Mouse (Mus musculus): ENCODE measurements around the gene Xxylt1. TPM values are rescaled to one million over a fixed set of nuclear protein-coding genes. Genes with fewer than 3 reads are reported as not detected.
A peak's percentile ranks its signal among the peaks of the same experiment; 100 is the strongest.

The Xxylt1 gene
- polyA plus RNA-seq, 1 experiment from 2014 or later = 13.4 TPM

GRCm38 (mm10) chr16:30960266-30960665, 121.0 kb downstream of the Xxylt1 start:
- DNase-seq (ENCODE audit: low spot score) (no peak), ATAC-seq (ENCODE audit: insufficient read depth, low FRiP score, low TSS enrichment) (no peak)
- Histone ChIP-seq H3K9ac (ENCODE audit: low read length) (no peak overlapping the region), H3K4me2 (ENCODE audit: low read depth) (no peak overlapping the region), H3K36me3 (ENCODE audit: control insufficient read depth, insufficient read depth, low read length) (no peaks in the 10 kb centered on the region), H3K27ac (ENCODE audit: low read depth, low read length) (no peak overlapping the region), H3K9me3 (ENCODE audit: control insufficient read depth, low read length) (no peaks in the 10 kb centered on the region), H3K4me1 (ENCODE audit: control insufficient read depth, insufficient read depth, low read length) (no peaks in the 10 kb centered on the region), H3K27me3 (ENCODE audit: control insufficient read depth, insufficient read depth, low read length) (no peaks in the 10 kb centered on the region), H3K4me3 (ENCODE audit: low read depth, low read length) (no peak overlapping the region)
- 86% methylated on average over 4 of the region's 4 CpGs for WGBS

DNA sequence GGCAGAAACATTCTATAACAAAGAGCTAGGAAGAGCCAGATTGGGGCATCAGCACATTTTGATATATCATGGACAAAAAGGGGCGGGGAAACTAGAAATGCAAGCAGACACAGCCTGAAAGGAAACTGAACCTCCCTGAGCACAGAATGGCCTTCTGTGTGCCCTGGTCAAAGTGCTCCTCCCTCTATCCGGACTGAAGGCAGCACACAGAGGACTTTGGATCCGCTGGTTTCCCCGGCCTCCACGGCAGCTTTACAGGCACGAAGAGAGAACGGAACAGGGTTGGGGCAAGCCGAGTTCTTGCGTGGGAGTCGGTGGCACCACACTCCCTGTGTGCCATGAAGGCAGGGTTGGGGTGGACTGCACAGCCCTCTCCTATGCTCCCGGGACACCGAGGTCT, 121.5 kb downstream of the Xxylt1 start:
- Histone ChIP-seq H3K4me3 (ENCODE audit: low read depth, low read length) (no peak overlapping the region), H3K4me2 (ENCODE audit: low read depth) (no peak overlapping the region), H3K27ac (ENCODE audit: low read depth, low read length) (no peak overlapping the region), H3K36me3 (ENCODE audit: control insufficient read depth, insufficient read depth, low read length) (no peaks in the 10 kb centered on the region), H3K9me3 (ENCODE audit: control insufficient read depth, low read length) (no peaks in the 10 kb centered on the region), H3K9ac (ENCODE audit: low read length) (0 out of 2 replicates have a peak overlapping the region, but pooled peaks have one; percentile 10), H3K27me3 (ENCODE audit: control insufficient read depth, insufficient read depth, low read length) (no peaks in the 10 kb centered on the region), H3K4me1 (ENCODE audit: control insufficient read depth, insufficient read depth, low read length) (no peaks in the 10 kb centered on the region)
- no peak for ATAC-seq (ENCODE audit: insufficient read depth, low FRiP score, low TSS enrichment)
- 89% methylated on average over 12 of the region's 12 CpGs for WGBS
- no peak for DNase-seq (ENCODE audit: low spot score)

DNA sequence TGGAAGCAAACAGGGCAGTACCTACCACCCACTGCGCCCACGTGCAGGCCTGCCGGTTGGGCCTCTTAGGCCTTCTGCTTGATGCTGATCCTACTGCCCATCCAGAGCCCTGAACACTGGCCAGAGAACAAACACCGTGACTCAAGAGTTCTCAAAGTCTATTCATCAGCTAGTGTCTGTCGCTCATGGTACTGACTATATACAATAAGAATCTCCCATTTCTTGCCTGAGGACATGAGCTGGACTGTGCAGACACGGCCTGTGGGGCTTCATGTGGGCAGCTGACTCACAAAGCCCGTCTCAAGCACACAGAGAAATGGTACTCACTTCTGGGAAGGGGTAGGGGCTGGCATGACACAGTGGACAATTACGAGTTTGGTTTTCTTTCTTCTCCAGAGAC, 125.1 kb downstream of the Xxylt1 start:
- H3K4me1 ChIP-seq (ENCODE audit: control insufficient read depth, insufficient read depth, low read length) = no peaks in the 10 kb centered on the region
- WGBS = 88% methylated on average over 8 of the region's 8 CpGs
- no peak for ATAC-seq (ENCODE audit: insufficient read depth, low FRiP score, low TSS enrichment)

GRCm38 (mm10) chr16:30948636-30949035, 132.6 kb downstream of the Xxylt1 start:
- Histone ChIP-seq H3K27ac (ENCODE audit: low read depth, low read length) (no peak overlapping the region), H3K4me1 (ENCODE audit: control insufficient read depth, insufficient read depth, low read length) (no peaks in the 10 kb centered on the region), H3K36me3 (ENCODE audit: control insufficient read depth, insufficient read depth, low read length) (no peaks in the 10 kb centered on the region), H3K9ac (ENCODE audit: low read length) (no peak overlapping the region), H3K9me3 (ENCODE audit: control insufficient read depth, low read length) (no peaks in the 10 kb centered on the region), H3K27me3 (ENCODE audit: control insufficient read depth, insufficient read depth, low read length) (no peaks in the 10 kb centered on the region), H3K4me2 (ENCODE audit: low read depth) (no peak overlapping the region), H3K4me3 (ENCODE audit: low read depth, low read length) (no peak overlapping the region)
- DNase-seq (ENCODE audit: low spot score) = no peak
- ATAC-seq (ENCODE audit: insufficient read depth, low FRiP score, low TSS enrichment) = no peak
- WGBS = 72% methylated on average over 1 of the region's 1 CpGs

More for the DNA sequence above, 125.1 kb downstream of the Xxylt1 start:
- no peaks in the 10 kb centered on the region for H3K9me3 ChIP-seq (ENCODE audit: control insufficient read depth, low read length)
- H3K9ac ChIP-seq (ENCODE audit: low read length) = no peak overlapping the region
- no peak for DNase-seq (ENCODE audit: low spot score)
- no peaks in the 10 kb centered on the region for H3K27me3 ChIP-seq (ENCODE audit: control insufficient read depth, insufficient read depth, low read length)
- no peak overlapping the region for H3K27ac ChIP-seq (ENCODE audit: low read depth, low read length)
- no peak overlapping the region for H3K4me2 ChIP-seq (ENCODE audit: low read depth)
- no peaks in the 10 kb centered on the region for H3K36me3 ChIP-seq (ENCODE audit: control insufficient read depth, insufficient read depth, low read length)
- no peak overlapping the region for H3K4me3 ChIP-seq (ENCODE audit: low read depth, low read length)

- no peaks in the 10 kb centered on the region for H3K4me1 ChIP-seq (ENCODE audit: control insufficient read depth, insufficient read depth, low read length)
- no peaks in the 10 kb centered on the region for H3K27me3 ChIP-seq (ENCODE audit: control insufficient read depth, insufficient read depth, low read length)
- H3K4me2 ChIP-seq (ENCODE audit: low read depth) = no peak overlapping the region
- ATAC-seq (ENCODE audit: insufficient read depth, low FRiP score, low TSS enrichment) (no peak), DNase-seq (ENCODE audit: low spot score) (no peak)
- H3K9ac ChIP-seq (ENCODE audit: low read length) = no peak overlapping the region
- WGBS = 94% methylated on average over 4 of the region's 4 CpGs
- no peak overlapping the region for H3K27ac ChIP-seq (ENCODE audit: low read depth, low read length)
- no peaks in the 10 kb centered on the region for H3K9me3 ChIP-seq (ENCODE audit: control insufficient read depth, low read length)
- H3K36me3 ChIP-seq (ENCODE audit: control insufficient read depth, insufficient read depth, low read length) = no peaks in the 10 kb centered on the region
- no peak overlapping the region for H3K4me3 ChIP-seq (ENCODE audit: low read depth, low read length)
These were observed 133.0 kb downstream of the Xxylt1 start for GRCm38 (mm10) chr16:30948216-30948615.

DNA sequence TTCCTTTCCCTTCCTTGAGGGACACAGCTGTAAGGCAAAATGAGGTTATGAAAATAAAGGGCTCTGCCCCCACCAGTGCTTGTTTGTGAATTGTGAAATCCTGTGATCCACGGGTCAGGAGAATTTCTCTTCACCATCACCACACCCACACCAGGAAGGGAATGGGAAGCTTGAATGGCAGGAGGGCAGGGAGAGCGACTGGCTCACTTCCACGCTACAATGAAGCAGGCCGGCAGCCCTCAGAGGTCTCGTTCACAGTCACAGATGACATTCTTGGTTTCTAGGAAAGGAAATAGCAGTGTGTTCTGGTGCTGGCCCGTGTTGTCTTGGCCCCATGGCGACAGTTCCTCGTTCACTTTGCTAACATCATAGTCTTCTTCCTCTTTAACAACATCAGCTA, 136.3 kb downstream of the Xxylt1 start:
- ATAC-seq (ENCODE audit: insufficient read depth, low FRiP score, low TSS enrichment) = no peak
- Histone ChIP-seq H3K9ac (ENCODE audit: low read length) (no peak overlapping the region), H3K9me3 (ENCODE audit: control insufficient read depth, low read length) (no peaks in the 10 kb centered on the region), H3K4me2 (ENCODE audit: low read depth) (no peak overlapping the region), H3K36me3 (ENCODE audit: control insufficient read depth, insufficient read depth, low read length) (no peaks in the 10 kb centered on the region), H3K27me3 (ENCODE audit: control insufficient read depth, insufficient read depth, low read length) (no peaks in the 10 kb centered on the region), H3K4me3 (ENCODE audit: low read depth, low read length) (no peak overlapping the region), H3K4me1 (ENCODE audit: control insufficient read depth, insufficient read depth, low read length) (no peaks in the 10 kb centered on the region), H3K27ac (ENCODE audit: low read depth, low read length) (no peak overlapping the region)
- DNase-seq (ENCODE audit: low spot score) = no peak
- WGBS = 84% methylated on average over 8 of the region's 8 CpGs

GRCm38 (mm10) chr16:30943919-30944318, 137.3 kb downstream of the Xxylt1 start:
- Histone ChIP-seq H3K4me3 (ENCODE audit: low read depth, low read length) (no peak overlapping the region), H3K27ac (ENCODE audit: low read depth, low read length) (no peak overlapping the region), H3K9ac (ENCODE audit: low read length) (no peak overlapping the region), H3K9me3 (ENCODE audit: control insufficient read depth, low read length) (no peaks in the 10 kb centered on the region), H3K36me3 (ENCODE audit: control insufficient read depth, insufficient read depth, low read length) (no peaks in the 10 kb centered on the region), H3K27me3 (ENCODE audit: control insufficient read depth, insufficient read depth, low read length) (no peaks in the 10 kb centered on the region), H3K4me1 (ENCODE audit: control insufficient read depth, insufficient read depth, low read length) (no peaks in the 10 kb centered on the region), H3K4me2 (ENCODE audit: low read depth) (no peak overlapping the region)
- no peak for DNase-seq (ENCODE audit: low spot score)
- WGBS = 84% methylated on average over 4 of the region's 4 CpGs
- ATAC-seq (ENCODE audit: insufficient read depth, low FRiP score, low TSS enrichment) = no peak

DNA sequence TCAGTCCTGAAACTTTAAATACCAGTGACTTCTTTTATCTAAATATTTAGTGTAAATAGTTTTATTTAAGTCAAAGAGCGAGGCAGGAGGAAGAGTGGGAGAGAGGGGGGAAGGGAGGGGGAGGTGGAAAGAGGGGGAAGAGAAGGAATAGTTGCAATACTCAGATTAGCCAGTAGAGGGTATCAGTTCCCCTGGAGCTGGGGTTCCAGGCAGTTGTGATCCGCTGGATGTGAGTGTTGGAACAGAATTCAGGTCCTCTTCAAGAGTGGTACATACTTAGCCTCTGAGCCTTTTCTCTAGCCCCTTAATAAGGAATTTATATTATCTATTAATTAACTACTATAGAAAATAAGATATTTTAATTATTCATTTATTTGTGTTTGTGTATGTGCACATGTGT, 140.5 kb downstream of the Xxylt1 start:
- H3K27me3 ChIP-seq (ENCODE audit: control insufficient read depth, insufficient read depth, low read length) = no peaks in the 10 kb centered on the region
- no peak overlapping the region for H3K4me3 ChIP-seq (ENCODE audit: low read depth, low read length)
- H3K36me3 ChIP-seq (ENCODE audit: control insufficient read depth, insufficient read depth, low read length) = no peaks in the 10 kb centered on the region
- H3K4me2 ChIP-seq (ENCODE audit: low read depth) = no peak overlapping the region
- ATAC-seq (ENCODE audit: insufficient read depth, low FRiP score, low TSS enrichment) (no peak), DNase-seq (ENCODE audit: low spot score) (no peak)
- no peaks in the 10 kb centered on the region for H3K4me1 ChIP-seq (ENCODE audit: control insufficient read depth, insufficient read depth, low read length)
- H3K27ac ChIP-seq (ENCODE audit: low read depth, low read length) = no peak overlapping the region
- 84% methylated on average over 2 of the region's 2 CpGs for WGBS
- H3K9ac ChIP-seq (ENCODE audit: low read length) = no peak overlapping the region
- H3K9me3 ChIP-seq (ENCODE audit: control insufficient read depth, low read length) = no peaks in the 10 kb centered on the region

- Histone ChIP-seq H3K36me3 (ENCODE audit: control insufficient read depth, insufficient read depth, low read length) (no peaks in the 10 kb centered on the region), H3K4me2 (ENCODE audit: low read depth) (no peak overlapping the region), H3K4me1 (ENCODE audit: control insufficient read depth, insufficient read depth, low read length) (peaks cover 1% of the 10 kb centered on the region; the same call in 1 of the 2 replicates), H3K9me3 (ENCODE audit: control insufficient read depth, low read length) (no peaks in the 10 kb centered on the region), H3K4me3 (ENCODE audit: low read depth, low read length) (no peak overlapping the region), H3K27me3 (ENCODE audit: control insufficient read depth, insufficient read depth, low read length) (no peaks in the 10 kb centered on the region), H3K27ac (ENCODE audit: low read depth, low read length) (no peak overlapping the region), H3K9ac (ENCODE audit: low read length) (no peak overlapping the region)
- DNase-seq (ENCODE audit: low spot score) = no peak
- no peak for ATAC-seq (ENCODE audit: insufficient read depth, low FRiP score, low TSS enrichment)
- 3% methylated on average over 3 of the region's 3 CpGs for WGBS
These were observed 141.3 kb downstream of the Xxylt1 start for GRCm38 (mm10) chr16:30939903-30940302.
